Mouse (Mus musculus): ENCODE data around the gene Hs6st3. TPM values are rescaled to one million over a fixed set of nuclear protein-coding genes. Genes with fewer than 3 reads are reported as not detected.
A peak's percentile ranks its signal among the peaks of the same experiment; 100 is the strongest.

Gene Hs6st3
- total and polyA plus RNA-seq, 2 experiments from 2014 or later: 2.4 to 23.4 TPM

DNA sequence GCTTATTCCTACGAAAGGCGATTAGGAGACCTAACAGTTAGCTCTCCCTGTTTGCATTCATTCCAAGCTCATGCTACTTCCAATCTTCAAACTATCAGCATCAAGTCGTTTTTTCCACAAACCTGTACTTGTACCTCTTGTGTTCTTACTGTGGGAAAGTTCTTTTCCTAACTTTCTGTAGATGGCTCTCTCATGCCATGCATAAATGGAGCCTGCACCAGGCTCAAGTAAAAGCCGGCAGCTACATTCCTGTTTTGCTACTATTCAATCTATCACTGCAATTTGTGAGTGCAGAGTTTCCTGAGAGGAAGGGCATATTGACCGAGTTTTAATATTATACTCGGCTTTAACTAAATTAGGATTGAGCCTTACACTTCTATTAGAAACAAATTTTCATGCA, 25.6 kb upstream of the Hs6st3 start:
- Histone ChIP-seq H3K4me2 (ENCODE audit: low read depth) (no peak overlapping the region), H3K4me1 (ENCODE audit: insufficient read depth) (no peaks in the 10 kb centered on the region), H3K4me3 (ENCODE audit: low read depth, low read length) (no peak overlapping the region), H3K36me3 (ENCODE audit: insufficient read depth) (no peaks in the 10 kb centered on the region), H3K27me3 (ENCODE audit: insufficient read depth, low read length) (no peaks in the 10 kb centered on the region), H3K27ac (ENCODE audit: low read depth, low read length) (no peak overlapping the region), H3K9ac (no peak overlapping the region), H3K9me3 (ENCODE audit: low read length) (no peaks in the 10 kb centered on the region)
- DNase-seq: no peak
- no peak for ATAC-seq
- WGBS: 71% methylated on average over 6 of the region's 6 CpGs
- peak; percentile 50 for TF ChIP-seq CTCF (IDR thresholded peaks at IDR 0.05; ENCODE audit: low read depth)

DNA sequence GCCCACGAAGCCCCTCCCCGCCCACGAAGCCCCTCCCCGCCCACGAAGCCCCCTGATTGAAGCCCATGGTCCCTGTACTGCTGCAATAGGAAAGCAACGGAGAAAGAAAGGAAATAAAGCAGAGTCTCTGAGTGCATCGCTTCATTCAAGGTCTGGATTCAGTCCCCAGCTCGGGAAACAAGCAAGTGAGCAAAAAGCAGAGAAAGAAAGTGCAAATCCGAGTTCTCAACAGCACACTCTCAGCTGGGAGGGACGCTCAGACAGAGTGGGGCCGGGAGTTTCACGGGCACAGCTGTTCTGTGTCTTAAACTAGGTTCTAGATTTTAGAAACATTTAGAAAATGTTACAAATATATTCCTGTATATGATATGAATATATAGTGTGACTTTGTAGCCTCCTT, 14.6 kb upstream of the Hs6st3 start:
- Histone ChIP-seq H3K36me3 (ENCODE audit: insufficient read depth) (no peaks in the 10 kb centered on the region), H3K27me3 (ENCODE audit: insufficient read depth, low read length) (no peaks in the 10 kb centered on the region), H3K9me3 (ENCODE audit: low read length) (no peaks in the 10 kb centered on the region), H3K4me3 (ENCODE audit: low read depth, low read length) (peak overlapping the region; percentile 35), H3K27ac (ENCODE audit: low read depth, low read length) (0 out of 2 replicates have a peak overlapping the region, but pooled peaks have one; percentile 47), H3K4me2 (ENCODE audit: low read depth) (peak overlapping the region; percentile 47), H3K9ac (0 out of 2 replicates have a peak overlapping the region, but pooled peaks have one; percentile 7), H3K4me1 (ENCODE audit: insufficient read depth) (no peaks in the 10 kb centered on the region; the same call in 1 of the 2 replicates)
- TF ChIP-seq CTCF (IDR thresholded peaks at IDR 0.05; ENCODE audit: low read depth): no peak
- ATAC-seq (peak; percentile 59), DNase-seq (peak; percentile 35)
- 6% methylated on average over 12 of the region's 12 CpGs for WGBS

DNA sequence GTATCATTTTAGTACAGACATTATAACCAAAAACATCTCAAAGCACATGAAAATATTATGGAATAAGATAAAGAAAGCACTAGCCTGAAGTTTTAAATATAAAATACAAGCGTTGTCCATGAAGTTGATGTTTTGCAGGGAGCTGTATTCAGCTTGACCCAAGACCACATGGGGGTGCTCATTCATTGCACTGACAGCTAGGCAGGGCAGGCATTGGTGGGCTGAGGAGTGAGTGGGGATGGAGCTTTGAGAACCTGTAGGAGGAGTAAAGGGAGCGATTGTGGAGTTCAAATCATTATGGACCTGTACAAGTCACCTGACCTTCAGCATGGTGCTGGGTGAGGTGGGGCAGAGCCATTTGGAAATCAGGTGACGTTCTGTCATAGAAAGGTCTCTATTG, 14.1 kb upstream of the Hs6st3 start:
- Histone ChIP-seq H3K36me3 (ENCODE audit: insufficient read depth) (no peaks in the 10 kb centered on the region), H3K4me2 (ENCODE audit: low read depth) (peak overlapping the region; percentile 47), H3K27ac (ENCODE audit: low read depth, low read length) (no peak overlapping the region), H3K4me1 (ENCODE audit: insufficient read depth) (no peaks in the 10 kb centered on the region; the same call in 1 of the 2 replicates), H3K4me3 (ENCODE audit: low read depth, low read length) (peak overlapping the region; percentile 35), H3K9me3 (ENCODE audit: low read length) (no peaks in the 10 kb centered on the region), H3K27me3 (ENCODE audit: insufficient read depth, low read length) (no peaks in the 10 kb centered on the region), H3K9ac (0 out of 2 replicates have a peak overlapping the region, but pooled peaks have one; percentile 7)
- 23% methylated on average over 3 of the region's 3 CpGs for WGBS
- ATAC-seq: peak; percentile 93
- DNase-seq: peak; percentile 73
- peak; percentile 80 for TF ChIP-seq CTCF (IDR thresholded peaks at IDR 0.05; ENCODE audit: low read depth)

DNA sequence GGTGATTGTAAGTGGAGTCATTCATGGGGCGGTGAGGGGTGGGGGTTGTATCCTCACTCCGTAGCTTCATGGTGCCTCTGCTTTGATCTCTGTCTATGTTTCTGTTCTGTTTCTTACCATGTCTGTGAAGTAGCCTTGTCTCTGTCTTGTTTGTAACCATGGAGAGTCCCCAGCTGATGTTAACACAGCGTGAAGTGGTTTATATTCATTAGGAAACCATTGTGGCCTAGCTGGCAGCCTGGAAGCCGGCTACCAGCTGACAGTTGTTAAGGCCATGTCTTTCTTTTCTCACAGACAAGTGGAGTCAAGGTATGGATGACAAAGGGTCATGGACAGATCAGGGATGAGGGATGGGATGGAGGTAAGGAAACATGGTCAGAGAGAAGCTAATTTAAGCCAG, 12.3 kb upstream of the Hs6st3 start:
- Histone ChIP-seq H3K9ac (no peak overlapping the region), H3K4me2 (ENCODE audit: low read depth) (no peak overlapping the region), H3K9me3 (ENCODE audit: low read length) (no peaks in the 10 kb centered on the region), H3K36me3 (ENCODE audit: insufficient read depth) (no peaks in the 10 kb centered on the region), H3K27ac (ENCODE audit: low read depth, low read length) (no peak overlapping the region), H3K27me3 (ENCODE audit: insufficient read depth, low read length) (no peaks in the 10 kb centered on the region), H3K4me3 (ENCODE audit: low read depth, low read length) (no peak overlapping the region), H3K4me1 (ENCODE audit: insufficient read depth) (no peaks in the 10 kb centered on the region; the same call in 1 of the 2 replicates)
- no peak for ATAC-seq
- DNase-seq: no peak
- no peak for TF ChIP-seq CTCF (IDR thresholded peaks at IDR 0.05; ENCODE audit: low read depth)
- WGBS: 38% methylated on average over 4 of the region's 4 CpGs

DNA sequence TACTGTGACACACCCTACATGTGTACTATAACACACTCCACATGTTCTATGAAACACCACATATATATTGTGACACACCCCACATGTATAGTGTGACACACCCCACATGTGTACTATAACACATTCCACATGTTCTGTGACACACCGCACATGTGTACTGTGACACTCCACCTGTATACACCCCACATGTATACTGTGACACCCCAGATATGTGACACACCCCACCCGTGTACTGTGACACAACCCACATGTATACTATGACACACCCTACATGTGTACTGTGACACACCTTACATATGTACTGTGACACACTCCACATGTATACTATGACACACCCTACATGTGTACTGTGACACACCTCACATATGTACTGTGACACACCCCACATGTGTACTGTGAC, 10.8 kb upstream of the Hs6st3 start:
- H3K27me3 ChIP-seq (ENCODE audit: insufficient read depth, low read length): no peaks in the 10 kb centered on the region
- 90% methylated on average over 2 of the region's 2 CpGs for WGBS
- no peak for DNase-seq
- no peaks in the 10 kb centered on the region for H3K9me3 ChIP-seq (ENCODE audit: low read length)
- H3K4me3 ChIP-seq (ENCODE audit: low read depth, low read length): no peak overlapping the region
- H3K36me3 ChIP-seq (ENCODE audit: insufficient read depth): no peaks in the 10 kb centered on the region
- no peaks in the 10 kb centered on the region; the same call in 1 of the 2 replicates for H3K4me1 ChIP-seq (ENCODE audit: insufficient read depth)
- H3K4me2 ChIP-seq (ENCODE audit: low read depth): no peak overlapping the region
- no peak for TF ChIP-seq CTCF (IDR thresholded peaks at IDR 0.05; ENCODE audit: low read depth)
- no peak; the same call in 1 of the 2 replicates for ATAC-seq
- H3K27ac ChIP-seq (ENCODE audit: low read depth, low read length): no peak overlapping the region
- no peak overlapping the region for H3K9ac ChIP-seq

DNA sequence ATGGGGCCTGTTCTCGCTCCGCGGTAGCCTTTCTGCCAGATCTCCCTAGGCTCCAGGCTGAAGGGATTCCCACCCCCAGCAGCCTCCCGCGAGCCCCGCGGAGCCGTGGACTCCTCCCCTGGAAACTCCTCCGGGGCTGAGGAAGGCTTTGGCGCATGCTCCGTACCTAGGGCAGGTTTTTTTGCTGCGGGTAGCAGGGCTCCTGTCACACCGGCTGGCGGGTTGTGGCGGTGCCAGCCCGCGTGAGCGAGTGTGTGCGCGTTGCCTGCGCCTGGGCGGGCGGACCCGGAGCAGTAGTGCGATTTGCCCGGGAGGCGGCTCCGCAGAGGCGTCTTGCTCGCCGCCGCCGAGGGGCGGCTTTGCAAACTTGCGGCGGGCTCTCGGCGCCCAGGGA, 632 bp upstream of the Hs6st3 start:
- Histone ChIP-seq H3K36me3 (ENCODE audit: insufficient read depth) (no peaks in the 10 kb centered on the region), H3K4me1 (ENCODE audit: insufficient read depth) (peaks cover 6% of the 10 kb centered on the region; the same call in 1 of the 2 replicates), H3K9ac (peak overlapping the region; percentile 60), H3K9me3 (ENCODE audit: low read length) (no peaks in the 10 kb centered on the region), H3K4me2 (ENCODE audit: low read depth) (peak overlapping the region; percentile 90), H3K4me3 (ENCODE audit: low read depth, low read length) (peak overlapping the region; percentile 67), H3K27ac (ENCODE audit: low read depth, low read length) (peak overlapping the region; percentile 45), H3K27me3 (ENCODE audit: insufficient read depth, low read length) (no peaks in the 10 kb centered on the region)
- ATAC-seq (peak; percentile 96), DNase-seq (peak; percentile 91)
- under 1% methylated on average over 38 of the region's 38 CpGs for WGBS
- TF ChIP-seq CTCF (IDR thresholded peaks at IDR 0.05; ENCODE audit: low read depth): peak; percentile 64

DNA sequence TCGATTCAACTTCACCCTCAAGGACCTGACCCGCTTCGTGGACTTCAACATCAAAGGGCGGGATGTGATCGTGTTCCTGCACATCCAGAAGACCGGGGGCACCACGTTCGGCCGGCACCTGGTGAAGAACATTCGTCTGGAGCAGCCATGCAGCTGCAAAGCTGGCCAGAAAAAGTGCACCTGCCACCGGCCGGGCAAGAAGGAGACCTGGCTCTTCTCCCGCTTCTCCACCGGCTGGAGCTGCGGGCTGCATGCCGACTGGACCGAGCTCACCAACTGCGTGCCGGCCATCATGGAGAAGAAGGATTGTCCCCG, 602 bp downstream of the Hs6st3 start:
- Histone ChIP-seq H3K36me3 (ENCODE audit: insufficient read depth) (no peaks in the 10 kb centered on the region), H3K9ac (peak overlapping the region; percentile 60), H3K4me1 (ENCODE audit: insufficient read depth) (peaks cover 6% of the 10 kb centered on the region; the same call in 1 of the 2 replicates), H3K9me3 (ENCODE audit: low read length) (no peaks in the 10 kb centered on the region), H3K4me3 (ENCODE audit: low read depth, low read length) (peak overlapping the region; percentile 67), H3K4me2 (ENCODE audit: low read depth) (peak overlapping the region; percentile 90), H3K27me3 (ENCODE audit: insufficient read depth, low read length) (no peaks in the 10 kb centered on the region), H3K27ac (ENCODE audit: low read depth, low read length) (no peak overlapping the region)
- ATAC-seq: no peak
- DNase-seq: no peak
- TF ChIP-seq CTCF (IDR thresholded peaks at IDR 0.05; ENCODE audit: low read depth): no peak
- 1% methylated on average over 20 of the region's 20 CpGs for WGBS
